Mouse (Mus musculus) heart, adult 2 months (tissue): ENCODE measurements around the gene Ror1. TPM values are rescaled to one million over a fixed set of nuclear protein-coding genes. Genes with fewer than 3 reads are reported as not detected.

Source experiments
- DNase-seq, 2 experiments: peaks; one replicate each; pipeline ENCODE4 v3.0.0; 2021
- H3K27ac ChIP-seq: fragments of 200-600 bp; 2 replicates; pipeline ENCODE4 v1.8.1; 2022
- H3K27me3 ChIP-seq: fragments of 200-500 bp; 2 replicates; pipeline ENCODE4 v1.6.1; 2012; ENCODE audit warnings: mild to moderate bottlenecking, low read length, inconsistent platforms, mixed read lengths; ENCODE audit not compliant: control insufficient read depth, insufficient read depth
- H3K36me3 ChIP-seq: fragments of 200-500 bp; 2 replicates; pipeline ENCODE4 v1.6.1; 2012; ENCODE audit warnings: low read length, inconsistent platforms; ENCODE audit not compliant: control insufficient read depth, insufficient read depth
- H3K4me1 ChIP-seq: fragments of 200-500 bp; 2 replicates; pipeline ENCODE4 v1.6.1; 2011; ENCODE audit warnings: low read length; ENCODE audit not compliant: control insufficient read depth, insufficient read depth
- H3K4me3 ChIP-seq: fragments of 200-600 bp; 2 replicates; pipeline ENCODE4 v1.8.1; 2022
- H3K79me2 ChIP-seq: fragments of 200-500 bp; replicated peaks from 2 replicates; pipeline ENCODE4 v1.6.1; 2012; ENCODE audit warnings: mild to moderate bottlenecking, inconsistent platforms, low read length, moderate library complexity, mixed read lengths; ENCODE audit not compliant: control insufficient read depth, insufficient read depth
- H3K9ac ChIP-seq: fragments of 200-500 bp; 2 replicates; pipeline ENCODE4 v1.6.1; 2012; ENCODE audit warnings: low read depth, mild to moderate bottlenecking, control low read depth, inconsistent platforms, low read length, mixed read lengths
- CTCF ChIP-seq: fragments of 200-600 bp; IDR thresholded peaks from 2 replicates; pipeline ENCODE4 v1.8.1; 2022; ENCODE audit warnings: antibody characterized with exemption, mild to moderate bottlenecking, moderate library complexity
- EP300 ChIP-seq: fragments of 200-500 bp; IDR thresholded peaks from 2 replicates; pipeline ENCODE4 v1.6.1; 2011; ENCODE audit warnings: low read depth, low read length, control low read depth; ENCODE audit not compliant: insufficient read depth
- POLR2A ChIP-seq: fragments of 200-500 bp; IDR thresholded peaks from 2 replicates; pipeline ENCODE4 v1.6.1; 2011; ENCODE audit warnings: mild to moderate bottlenecking, low read depth, low read length, control low read depth; ENCODE audit not compliant: insufficient read depth
- WGBS: fragments of 180-500 bp; shearing (Covaris S2); methylation state at CpG from one replicate; pipeline ENCODE4 v1.1.7; 2018; 5-methylcytosine and 5-hydroxymethylcytosine counted together
- intact Hi-C: fragments of 180-260 bp; cut with DNase I; formaldehyde crosslinking; loops from one replicate; pipeline ENCODE4 v1.15.1; 2025
- polyA plus RNA-seq: library from polyadenylated mRNA; depleted of rRNA; stranded (reverse); fragments of >200 nt; gene quantifications from 2 replicates; pipeline ENCODE4 v1.2.3, GENCODE M21; 2012
- total RNA-seq, 2 experiments: library from RNA; stranded (reverse); gene quantifications; 2 replicates each; pipeline ENCODE4 v1.2.3; 2021

Ror1 gene
- total and polyA plus RNA-seq, 3 experiments: 2.3 to 5.0 (median 3.4) TPM

DNA sequence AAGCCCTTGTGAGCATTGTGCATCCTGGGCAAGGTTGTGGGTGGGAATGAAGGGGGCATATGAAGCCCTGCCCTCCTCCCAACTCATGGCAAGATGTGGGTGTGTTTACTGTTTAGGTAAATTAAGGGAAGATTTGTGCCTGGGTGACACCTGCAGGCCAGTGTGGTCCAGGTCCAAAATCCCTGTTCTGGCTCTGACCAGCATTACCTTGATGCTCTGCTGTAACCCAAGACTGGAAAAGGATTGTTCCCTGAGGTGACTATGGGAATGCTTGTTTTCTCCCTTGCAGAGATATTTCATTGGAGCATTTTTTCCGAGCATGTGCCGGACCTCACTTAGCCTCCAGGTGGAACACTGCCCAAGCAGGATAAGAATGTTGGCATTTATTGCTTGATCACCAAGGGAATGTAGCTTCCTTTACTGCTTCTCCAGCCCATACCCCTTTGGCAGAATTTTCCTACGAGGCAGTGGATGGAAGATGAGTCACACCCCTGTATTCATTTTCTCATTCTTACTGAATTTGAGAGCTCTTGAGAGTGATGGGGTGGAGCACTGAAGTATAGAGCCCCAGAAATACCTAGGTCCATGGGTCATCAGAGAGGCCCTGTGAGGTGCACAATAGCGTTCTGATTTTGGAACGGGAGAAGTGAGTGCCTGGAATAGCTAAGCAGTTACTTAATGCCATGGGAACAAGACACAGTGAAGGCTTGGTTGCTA lies 290.8 kb downstream of the Ror1 start:
- no peaks in the 10 kb centered on the region for H3K36me3 ChIP-seq
- 40% methylated on average over 5 of the region's 5 CpGs for WGBS
- no peaks in the 10 kb centered on the region; the same call in 1 of the 2 replicates for H3K4me1 ChIP-seq
- DNase-seq: no peak
- H3K27ac ChIP-seq: no peak overlapping the region
- H3K79me2 ChIP-seq: no peaks in the 10 kb centered on the region; the same call in 1 of the 2 replicates
- H3K4me3 ChIP-seq: no peak overlapping the region
- intact Hi-C loops: no loop called here
- no peaks in the 10 kb centered on the region for H3K27me3 ChIP-seq
- H3K9ac ChIP-seq: no peak overlapping the region
- TF ChIP-seq EP300: no peak
- TF ChIP-seq POLR2A: no peak
- TF ChIP-seq CTCF: peak; percentile 41

GRCm38 (mm10) chr4:100390436-100390835 lies 294.8 kb downstream of the Ror1 start:
- no peaks in the 10 kb centered on the region for H3K27me3 ChIP-seq
- intact Hi-C loops: no loop called here
- no peak overlapping the region for H3K4me3 ChIP-seq
- TF ChIP-seq POLR2A (no peak), EP300 (no peak), CTCF (no peak)
- no peaks in the 10 kb centered on the region for H3K36me3 ChIP-seq
- H3K79me2 ChIP-seq: no peaks in the 10 kb centered on the region
- DNase-seq: no peak
- H3K27ac ChIP-seq: no peak overlapping the region
- no peak overlapping the region for H3K9ac ChIP-seq
- peaks cover 5% of the 10 kb centered on the region for H3K4me1 ChIP-seq
- 90% methylated on average over 6 of the region's 6 CpGs for WGBS

GRCm38 (mm10) chr4:100391021-100391420 lies 295.4 kb downstream of the Ror1 start:
- WGBS: 88% methylated on average over 6 of the region's 6 CpGs

GRCm38 (mm10) chr4:100393374-100394061 lies 297.9 kb downstream of the Ror1 start:
- H3K27me3 ChIP-seq: no peaks in the 10 kb centered on the region
- no peaks in the 10 kb centered on the region for H3K79me2 ChIP-seq
- no peak overlapping the region for H3K9ac ChIP-seq
- DNase-seq: no peak
- H3K4me3 ChIP-seq: no peak overlapping the region
- WGBS: 80% methylated on average over 12 of the region's 12 CpGs
- TF ChIP-seq CTCF (no peak), POLR2A (no peak), EP300 (no peak)
- H3K4me1 ChIP-seq: peaks cover 5% of the 10 kb centered on the region
- no peaks in the 10 kb centered on the region for H3K36me3 ChIP-seq
- intact Hi-C loops: no loop called here
- no peak overlapping the region for H3K27ac ChIP-seq

More at GRCm38 (mm10) chr4:100391021-100391420, 295.4 kb downstream of the Ror1 start:
- H3K4me1 ChIP-seq: peaks cover 5% of the 10 kb centered on the region
- no peak overlapping the region for H3K9ac ChIP-seq
- TF ChIP-seq POLR2A: no peak
- TF ChIP-seq CTCF: no peak
- no peak for TF ChIP-seq EP300
- no peak overlapping the region for H3K27ac ChIP-seq
- H3K4me3 ChIP-seq: no peak overlapping the region
- intact Hi-C loops: no loop called here
- DNase-seq: no peak
- no peaks in the 10 kb centered on the region for H3K36me3 ChIP-seq
- H3K79me2 ChIP-seq: no peaks in the 10 kb centered on the region
- H3K27me3 ChIP-seq: no peaks in the 10 kb centered on the region

DNA sequence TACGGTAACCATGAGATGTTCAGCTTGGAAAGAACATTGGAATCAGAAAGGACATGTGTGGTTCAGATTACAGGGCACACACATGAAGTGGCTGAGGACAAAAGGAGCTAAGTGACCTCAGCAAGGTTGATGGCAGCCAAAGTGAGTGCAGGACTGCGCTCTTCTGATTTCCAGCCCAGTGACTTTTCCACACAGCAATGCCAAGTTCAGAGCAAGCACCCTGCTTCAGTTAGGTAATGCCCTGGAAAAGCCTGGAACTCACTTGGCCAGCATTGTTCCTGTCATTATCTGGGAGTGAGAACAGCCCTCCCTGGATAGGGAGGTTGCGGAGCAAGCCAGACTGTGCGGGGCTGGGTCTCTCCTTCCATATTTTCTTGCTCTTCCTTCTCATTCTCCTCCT lies 299.8 kb downstream of the Ror1 start:
- H3K79me2 ChIP-seq: no peaks in the 10 kb centered on the region
- H3K27me3 ChIP-seq: no peaks in the 10 kb centered on the region
- no peak overlapping the region for H3K9ac ChIP-seq
- intact Hi-C loops: no loop called here
- 44% methylated on average over 4 of the region's 4 CpGs for WGBS
- H3K36me3 ChIP-seq: no peaks in the 10 kb centered on the region
- peak; percentile 55 to 80 for DNase-seq
- H3K4me3 ChIP-seq: no peak overlapping the region
- TF ChIP-seq CTCF (no peak), POLR2A (no peak), EP300 (peak; percentile 94)
- H3K27ac ChIP-seq: peak overlapping the region; percentile 78
- peaks cover 5% of the 10 kb centered on the region for H3K4me1 ChIP-seq

- H3K27ac ChIP-seq: no peak overlapping the region
- no peak for DNase-seq
- H3K4me1 ChIP-seq: peaks cover 7% of the 10 kb centered on the region
- H3K36me3 ChIP-seq: no peaks in the 10 kb centered on the region
- intact Hi-C loops: no loop called here
- no peak overlapping the region for H3K4me3 ChIP-seq
- WGBS: 41% methylated on average over 3 of the region's 3 CpGs
- no peaks in the 10 kb centered on the region for H3K27me3 ChIP-seq
- no peaks in the 10 kb centered on the region for H3K79me2 ChIP-seq
- TF ChIP-seq POLR2A: no peak
- TF ChIP-seq EP300: no peak
- TF ChIP-seq CTCF: no peak
- H3K9ac ChIP-seq: no peak overlapping the region
Measured at GRCm38 (mm10) chr4:100398079-100398478, 302.5 kb downstream of the Ror1 start.
